Mouse (Mus musculus): ENCODE measurements around the gene Gm20721.
"Not testable (repeated sequence)": the region's sequence is repeated elsewhere in the genome, so short reads cannot be mapped to it uniquely, and the experiment has no call there.

The Gm20721 gene

GRCm38 (mm10) chr2:174346612-174346998, at the start of gene Gm20721:
TSS of gene Gm20721 (minus strand) at chr2:174346712.
- DNase-seq (ENCODE audit: inconsistent ontology term): no peak

GRCm38 (mm10) chr2:174393383-174393782, 46.9 kb upstream of the Gm20721 start:
- no peak for DNase-seq (ENCODE audit: inconsistent ontology term)

- no peak for DNase-seq (ENCODE audit: inconsistent ontology term)
Observed at GRCm38 (mm10) chr2:174392554-174392953, 46.0 kb upstream of the Gm20721 start.

GRCm38 (mm10) chr2:174391936-174392335, 45.4 kb upstream of the Gm20721 start:
- no peak for DNase-seq (ENCODE audit: inconsistent ontology term)

- no peak for DNase-seq (ENCODE audit: inconsistent ontology term)
Observed at GRCm38 (mm10) chr2:174381021-174381420, 34.5 kb upstream of the Gm20721 start.

GRCm38 (mm10) chr2:174366571-174366970, 20.1 kb upstream of the Gm20721 start:
- DNase-seq (ENCODE audit: inconsistent ontology term): no peak

- no peak for DNase-seq (ENCODE audit: inconsistent ontology term)
Observed at GRCm38 (mm10) chr2:174359656-174360055, 13.1 kb upstream of the Gm20721 start.

- no peak for DNase-seq (ENCODE audit: inconsistent ontology term)
Observed at GRCm38 (mm10) chr2:174358516-174358915, 12.0 kb upstream of the Gm20721 start.

GRCm38 (mm10) chr2:174346999-174347668, 622 bp upstream of the Gm20721 start:
- not testable (repeated sequence) for DNase-seq (ENCODE audit: inconsistent ontology term)

GRCm38 (mm10) chr2:174344996-174345395, 1.5 kb downstream of the Gm20721 start:
- DNase-seq (ENCODE audit: inconsistent ontology term): no peak

- peak; percentile 84 for DNase-seq (ENCODE audit: inconsistent ontology term)
Observed at GRCm38 (mm10) chr2:174344003-174344655, 2.4 kb downstream of the Gm20721 start.

- DNase-seq (ENCODE audit: inconsistent ontology term): no peak
Observed at GRCm38 (mm10) chr2:174343566-174343965, 2.9 kb downstream of the Gm20721 start.

GRCm38 (mm10) chr2:174342793-174343400, 3.6 kb downstream of the Gm20721 start:
- peak; percentile 50 for DNase-seq (ENCODE audit: inconsistent ontology term)

GRCm38 (mm10) chr2:174340893-174341580, 5.5 kb downstream of the Gm20721 start:
- DNase-seq (ENCODE audit: inconsistent ontology term): no peak

- no peak for DNase-seq (ENCODE audit: inconsistent ontology term)
Observed at GRCm38 (mm10) chr2:174340229-174340892, 6.2 kb downstream of the Gm20721 start.

GRCm38 (mm10) chr2:174339701-174340100, 6.8 kb downstream of the Gm20721 start:
- no peak for DNase-seq (ENCODE audit: inconsistent ontology term)

GRCm38 (mm10) chr2:174337275-174337674, 9.2 kb downstream of the Gm20721 start:
- DNase-seq (ENCODE audit: inconsistent ontology term): no peak

GRCm38 (mm10) chr2:174334415-174334814, 12.1 kb downstream of the Gm20721 start:
- no peak for DNase-seq (ENCODE audit: inconsistent ontology term)

- DNase-seq (ENCODE audit: inconsistent ontology term): peak; percentile 53
Observed at GRCm38 (mm10) chr2:174333239-174333890, 13.1 kb downstream of the Gm20721 start.

- peak; percentile 52 for DNase-seq (ENCODE audit: inconsistent ontology term)
Observed at GRCm38 (mm10) chr2:174331282-174332030, 15.1 kb downstream of the Gm20721 start.
